Mouse (Mus musculus) liver, adult 2 months (tissue): ENCODE measurements around the gene Cacnb1. TPM values are rescaled to one million over a fixed set of nuclear protein-coding genes. Genes with fewer than 3 reads are reported as not detected.
A peak's percentile ranks its signal among the peaks of the same experiment; 100 is the strongest.

Experiments
- DNase-seq: peaks from one replicate; pipeline ENCODE4 v3.0.0-alpha.2; 2011; ENCODE audit warnings: low read depth, low spot score; ENCODE audit errors: extremely low read depth
- H3K27ac ChIP-seq: fragments of 200-500 bp; replicated peaks from 2 replicates; pipeline ENCODE4 v1.5.1; 2012; ENCODE audit warnings: low read depth, mild to moderate bottlenecking, control low read depth, inconsistent platforms, low read length; ENCODE audit not compliant: insufficient read depth
- H3K27me3 ChIP-seq: fragments of 200-500 bp; 2 replicates; pipeline ENCODE4 v1.6.1; 2012; ENCODE audit warnings: mild to moderate bottlenecking, moderate library complexity, low read length, inconsistent platforms; ENCODE audit not compliant: control insufficient read depth, insufficient read depth
- H3K36me3 ChIP-seq: fragments of 200-500 bp; 2 replicates; pipeline ENCODE4 v1.6.1; 2012; ENCODE audit warnings: low read length, inconsistent platforms; ENCODE audit not compliant: control insufficient read depth, insufficient read depth
- H3K4me1 ChIP-seq: fragments of 200-500 bp; 2 replicates; pipeline ENCODE4 v1.6.1; 2011; ENCODE audit warnings: low read length; ENCODE audit not compliant: control insufficient read depth, insufficient read depth
- H3K4me3 ChIP-seq: fragments of 200-500 bp; 2 replicates; pipeline ENCODE4 v1.5.1; 2011; ENCODE audit warnings: low read depth, mild to moderate bottlenecking, control low read depth, low read length, moderate library complexity; ENCODE audit not compliant: insufficient read depth
- H3K79me2 ChIP-seq: fragments of 200-500 bp; 2 replicates; pipeline ENCODE4 v1.6.1; 2012; ENCODE audit warnings: inconsistent platforms, mild to moderate bottlenecking, low read length, moderate library complexity; ENCODE audit not compliant: control insufficient read depth, insufficient read depth
- H3K9ac ChIP-seq: fragments of 200-500 bp; 2 replicates; pipeline ENCODE4 v1.6.1; 2012; ENCODE audit warnings: low read depth, mild to moderate bottlenecking, control low read depth, inconsistent platforms, low read length
- CTCF ChIP-seq: fragments of 200-500 bp; IDR thresholded peaks from 2 replicates; pipeline ENCODE4 v1.5.1; 2011; ENCODE audit warnings: low read depth, low read length, control low read depth
- POLR2A ChIP-seq: fragments of 200-500 bp; IDR thresholded peaks from 2 replicates; pipeline ENCODE4 v1.6.1; 2011; ENCODE audit warnings: low read length, control low read depth; ENCODE audit not compliant: insufficient read depth; ENCODE audit errors: extremely low read depth
- WGBS: fragments of 180-500 bp; shearing (Covaris S2); methylation state at CpG from one replicate; pipeline ENCODE4 v1.1.7; 2018; 5-methylcytosine and 5-hydroxymethylcytosine counted together
- polyA plus RNA-seq: library from polyadenylated mRNA; depleted of rRNA; stranded (reverse); fragments of >200 nt; gene quantifications from 2 replicates; pipeline ENCODE4 v1.2.3, GENCODE M21; 2012
- total RNA-seq: library from RNA; depleted of rRNA; stranded (reverse); fragments of >200 nt; gene quantifications from 2 replicates; pipeline ENCODE4 v1.2.3, GENCODE M21; 2014

Cacnb1 gene
- total and polyA plus RNA-seq, 2 experiments = 0.37 to 0.84 TPM

DNA sequence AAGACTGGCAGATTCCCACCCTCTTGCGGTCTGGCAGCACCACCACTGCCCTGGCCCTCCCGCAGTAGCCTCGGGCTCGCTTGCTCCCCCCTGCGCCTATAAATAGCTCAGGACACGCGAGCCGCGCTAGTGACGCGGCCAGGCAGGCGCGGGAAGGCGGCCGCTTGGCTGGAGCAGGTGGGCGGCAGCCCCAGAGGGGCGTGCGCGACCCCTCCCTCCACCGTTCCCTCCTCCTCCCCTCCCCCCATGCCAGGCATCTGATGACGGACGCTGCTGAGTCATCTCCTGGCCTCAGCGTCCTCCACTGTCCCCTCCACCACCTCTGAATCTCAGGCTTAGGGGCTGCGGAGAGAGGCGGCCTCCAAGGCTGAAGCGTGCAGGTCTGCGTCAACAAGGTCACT is 13.1 kb upstream of the Cacnb1 start:
- Histone ChIP-seq H3K4me1 (peaks cover 3% of the 10 kb centered on the region), H3K79me2 (no peaks in the 10 kb centered on the region), H3K27ac (no peak overlapping the region), H3K9ac (no peak overlapping the region; the same call in 1 of the 2 replicates), H3K4me3 (no peak overlapping the region), H3K27me3 (peaks cover 5% of the 10 kb centered on the region; the same call in 1 of the 2 replicates), H3K36me3 (peaks cover 2% of the 10 kb centered on the region)
- 6% methylated on average over 25 of the region's 27 CpGs for WGBS
- DNase-seq = no peak
- no peak for TF ChIP-seq POLR2A
- TF ChIP-seq CTCF = no peak

- 74% methylated on average over 4 of the region's 4 CpGs for WGBS
- no peak for TF ChIP-seq CTCF
- TF ChIP-seq POLR2A = no peak
- Histone ChIP-seq H3K79me2 (no peaks in the 10 kb centered on the region), H3K9ac (no peak overlapping the region), H3K4me3 (no peak overlapping the region), H3K4me1 (peaks cover 3% of the 10 kb centered on the region), H3K27ac (no peak overlapping the region), H3K36me3 (peaks cover 11% of the 10 kb centered on the region), H3K27me3 (peaks cover 5% of the 10 kb centered on the region; the same call in 1 of the 2 replicates)
- DNase-seq = no peak
Measured at GRCm38 (mm10) chr11:98034840-98035239, 12.0 kb upstream of the Cacnb1 start.

DNA sequence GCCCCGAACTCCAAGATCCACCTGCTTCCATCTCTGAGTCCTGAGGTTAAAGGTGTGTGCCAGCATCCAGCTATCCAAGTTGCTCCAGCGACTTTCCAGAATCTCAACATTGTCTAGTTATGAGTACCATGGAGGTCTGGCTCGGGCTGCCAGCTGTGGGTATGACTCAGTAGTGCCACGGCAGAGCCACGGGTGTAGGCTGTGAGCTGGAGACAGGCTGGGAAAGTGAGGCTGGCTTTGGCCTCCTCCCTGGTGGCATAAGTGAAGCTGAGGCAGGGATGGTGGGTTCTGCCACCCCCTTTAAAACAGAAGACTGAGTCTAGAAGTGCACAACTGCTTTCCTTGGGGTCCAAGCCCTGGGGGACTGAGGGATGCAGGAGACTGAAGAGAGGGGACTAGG is 11.2 kb upstream of the Cacnb1 start:
- H3K9ac ChIP-seq = no peak overlapping the region
- H3K4me3 ChIP-seq = no peak overlapping the region
- peaks cover 16% of the 10 kb centered on the region for H3K36me3 ChIP-seq
- WGBS = 83% methylated on average over 5 of the region's 5 CpGs
- H3K27ac ChIP-seq = no peak overlapping the region
- DNase-seq = no peak
- TF ChIP-seq CTCF (no peak), POLR2A (no peak)
- H3K79me2 ChIP-seq = no peaks in the 10 kb centered on the region
- peaks cover 3% of the 10 kb centered on the region for H3K4me1 ChIP-seq
- peaks cover 5% of the 10 kb centered on the region; the same call in 1 of the 2 replicates for H3K27me3 ChIP-seq

- Histone ChIP-seq H3K9ac (no peak overlapping the region), H3K4me3 (no peak overlapping the region), H3K79me2 (peaks cover 7% of the 10 kb centered on the region), H3K27ac (no peak overlapping the region), H3K36me3 (peaks cover 25% of the 10 kb centered on the region), H3K27me3 (peaks cover 5% of the 10 kb centered on the region; the same call in 1 of the 2 replicates), H3K4me1 (peaks cover 3% of the 10 kb centered on the region)
- TF ChIP-seq CTCF (peak; percentile 73), POLR2A (no peak)
- 9% methylated on average over 5 of the region's 5 CpGs for WGBS
- DNase-seq = peak; percentile 46
Measured at GRCm38 (mm10) chr11:98031443-98031770, 8.6 kb upstream of the Cacnb1 start.

GRCm38 (mm10) chr11:98030701-98031442 is 8.0 kb upstream of the Cacnb1 start:
- H3K4me3 ChIP-seq = no peak overlapping the region
- H3K4me1 ChIP-seq = peaks cover 3% of the 10 kb centered on the region
- 71% methylated on average over 5 of the region's 5 CpGs for WGBS
- peaks cover 7% of the 10 kb centered on the region for H3K79me2 ChIP-seq
- no peak overlapping the region for H3K27ac ChIP-seq
- H3K9ac ChIP-seq = no peak overlapping the region
- H3K36me3 ChIP-seq = peaks cover 25% of the 10 kb centered on the region
- H3K27me3 ChIP-seq = peaks cover 2% of the 10 kb centered on the region; the same call in 1 of the 2 replicates
- no peak for DNase-seq
- TF ChIP-seq POLR2A (no peak), CTCF (no peak)

GRCm38 (mm10) chr11:98027785-98028184 is 5.0 kb upstream of the Cacnb1 start:
- peaks cover 25% of the 10 kb centered on the region for H3K36me3 ChIP-seq
- peak overlapping the region; percentile 94 for H3K9ac ChIP-seq
- TF ChIP-seq POLR2A (no peak), CTCF (no peak)
- peaks cover 3% of the 10 kb centered on the region for H3K4me1 ChIP-seq
- H3K79me2 ChIP-seq = peaks cover 7% of the 10 kb centered on the region
- WGBS = 12% methylated on average over 7 of the region's 7 CpGs
- H3K27me3 ChIP-seq = no peaks in the 10 kb centered on the region
- H3K4me3 ChIP-seq = peak overlapping the region; percentile 99
- no peak for DNase-seq
- H3K27ac ChIP-seq = no peak overlapping the region
